Mouse (Mus musculus): ENCODE results near the gene Tle4. TPM values are rescaled to one million over a fixed set of nuclear protein-coding genes. Genes with fewer than 3 reads are reported as not detected.

Gene Tle4
- polyA plus RNA-seq, 1 experiment from 2014 or later, result 13.0 TPM

DNA sequence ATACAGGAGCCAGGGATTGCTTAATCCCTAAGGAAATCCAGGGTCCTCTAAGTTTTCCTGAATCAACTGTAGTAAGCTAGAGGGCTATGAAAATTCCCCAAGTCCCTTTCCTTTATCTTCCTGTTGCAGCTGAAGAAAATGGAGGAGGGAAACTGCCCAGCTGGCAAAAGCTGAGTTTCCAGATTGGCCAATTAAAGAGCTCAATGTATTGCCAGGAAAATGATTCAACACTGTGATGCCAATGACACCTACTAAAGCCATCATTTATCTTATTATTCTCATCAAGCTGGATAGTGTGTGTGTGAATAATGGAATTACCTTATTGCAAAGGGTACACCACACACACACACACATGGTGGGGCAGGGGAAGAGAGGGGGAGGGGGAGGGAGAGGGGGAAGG is 22.0 kb upstream of the Tle4 start:
- H3K27ac ChIP-seq (ENCODE audit: low read depth, low read length), result no peak overlapping the region
- no peak for DNase-seq (ENCODE audit: low spot score)

DNA sequence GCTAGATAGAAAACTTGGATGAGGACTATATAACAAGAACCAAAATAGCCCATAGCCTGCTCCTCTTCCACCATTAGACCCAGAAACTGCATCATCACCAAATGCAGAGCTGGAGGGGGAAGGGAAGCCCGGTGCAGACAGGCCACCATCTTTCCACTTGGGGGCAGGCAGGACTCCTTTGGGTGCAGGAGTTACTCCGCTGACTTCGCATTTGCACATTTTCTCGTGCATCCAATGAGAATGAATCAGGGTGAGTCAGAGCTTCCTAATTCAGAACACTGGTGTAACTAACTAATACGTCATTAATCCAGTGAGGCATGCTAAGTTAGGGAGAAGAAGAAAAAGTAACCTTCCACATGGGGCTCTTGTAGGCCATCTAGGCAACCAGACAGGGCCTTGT is 17.0 kb upstream of the Tle4 start:
- no peak overlapping the region for H3K4me3 ChIP-seq (ENCODE audit: low read depth, low read length)
- H3K9me3 ChIP-seq (ENCODE audit: control insufficient read depth, low read length), result no peaks in the 10 kb centered on the region
- no peak overlapping the region for H3K9ac ChIP-seq (ENCODE audit: low read depth, low read length)
- no peak for DNase-seq (ENCODE audit: low spot score)
- 72% methylated on average over 5 of the region's 5 CpGs for WGBS
- no peak for ATAC-seq (replicated peaks; ENCODE audit: low FRiP score)
- H3K27me3 ChIP-seq (replicated peaks; ENCODE audit: control insufficient read depth, insufficient read depth, low read length), result no peaks in the 10 kb centered on the region
- no peaks in the 10 kb centered on the region; the same call in 1 of the 2 replicates for H3K4me1 ChIP-seq (replicated peaks; ENCODE audit: control insufficient read depth, insufficient read depth, low read length)
- no peak overlapping the region for H3K27ac ChIP-seq (ENCODE audit: low read depth, low read length)
- H3K4me2 ChIP-seq, result no peak overlapping the region
- H3K36me3 ChIP-seq (ENCODE audit: control insufficient read depth, insufficient read depth, low read length), result no peaks in the 10 kb centered on the region

More for the DNA sequence above, 22.0 kb upstream of the Tle4 start:
- no peaks in the 10 kb centered on the region for H3K4me1 ChIP-seq (replicated peaks; ENCODE audit: control insufficient read depth, insufficient read depth, low read length)
- H3K4me3 ChIP-seq (ENCODE audit: low read depth, low read length), result no peak overlapping the region
- H3K9me3 ChIP-seq (ENCODE audit: control insufficient read depth, low read length), result no peaks in the 10 kb centered on the region
- no peak for ATAC-seq (replicated peaks; ENCODE audit: low FRiP score)
- H3K27me3 ChIP-seq (replicated peaks; ENCODE audit: control insufficient read depth, insufficient read depth, low read length), result no peaks in the 10 kb centered on the region
- no peak overlapping the region for H3K4me2 ChIP-seq
- no peaks in the 10 kb centered on the region for H3K36me3 ChIP-seq (ENCODE audit: control insufficient read depth, insufficient read depth, low read length)
- no peak overlapping the region for H3K9ac ChIP-seq (ENCODE audit: low read depth, low read length)

DNA sequence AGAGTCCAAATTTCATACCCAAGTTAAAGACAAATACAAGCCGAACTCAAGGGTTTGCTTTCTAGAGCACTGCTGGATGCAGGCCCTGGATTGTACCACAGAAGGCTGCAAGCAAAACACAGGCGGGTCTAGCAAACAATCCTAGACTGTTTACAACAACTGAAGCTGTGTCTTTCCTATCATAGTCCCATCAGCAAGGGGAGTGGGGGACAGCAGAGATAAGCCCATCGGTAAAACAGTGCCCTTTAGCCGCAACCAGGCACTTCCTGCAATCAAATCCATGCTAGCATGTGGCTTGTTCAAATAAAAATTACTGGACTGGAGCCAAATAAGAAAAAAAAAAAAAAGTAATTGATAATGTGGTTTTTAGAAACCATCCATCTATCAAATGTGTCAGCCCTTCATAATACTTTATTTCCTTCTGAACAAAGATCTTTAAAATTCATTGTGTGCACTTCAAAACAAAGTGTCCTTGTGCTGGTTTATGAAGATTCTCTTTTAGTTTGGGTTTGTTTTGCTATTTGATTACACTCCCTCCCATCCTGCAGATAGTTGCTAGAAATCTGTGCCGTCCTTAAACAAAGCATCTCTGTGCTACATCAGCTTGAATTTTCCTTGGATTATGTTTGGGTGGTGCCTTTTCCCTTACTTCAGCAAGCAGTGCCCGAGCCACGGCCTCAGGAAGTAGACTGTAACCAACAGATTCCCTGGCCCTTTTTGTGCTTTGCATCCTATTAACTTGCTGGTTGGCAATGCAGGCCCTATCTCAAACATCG is 12.9 kb upstream of the Tle4 start:
- DNase-seq (ENCODE audit: low spot score) (no peak), ATAC-seq (replicated peaks; ENCODE audit: low FRiP score) (no peak)
- H3K4me2 ChIP-seq, result no peak overlapping the region
- 45% methylated on average over 8 of the region's 8 CpGs for WGBS
- no peak overlapping the region for H3K9ac ChIP-seq (ENCODE audit: low read depth, low read length)
- H3K9me3 ChIP-seq (ENCODE audit: control insufficient read depth, low read length), result no peaks in the 10 kb centered on the region
- H3K27ac ChIP-seq (ENCODE audit: low read depth, low read length), result no peak overlapping the region
- no peaks in the 10 kb centered on the region for H3K36me3 ChIP-seq (ENCODE audit: control insufficient read depth, insufficient read depth, low read length)
- no peaks in the 10 kb centered on the region for H3K27me3 ChIP-seq (replicated peaks; ENCODE audit: control insufficient read depth, insufficient read depth, low read length)
- H3K4me1 ChIP-seq (replicated peaks; ENCODE audit: control insufficient read depth, insufficient read depth, low read length), result no peaks in the 10 kb centered on the region; the same call in 1 of the 2 replicates
- H3K4me3 ChIP-seq (ENCODE audit: low read depth, low read length), result no peak overlapping the region

DNA sequence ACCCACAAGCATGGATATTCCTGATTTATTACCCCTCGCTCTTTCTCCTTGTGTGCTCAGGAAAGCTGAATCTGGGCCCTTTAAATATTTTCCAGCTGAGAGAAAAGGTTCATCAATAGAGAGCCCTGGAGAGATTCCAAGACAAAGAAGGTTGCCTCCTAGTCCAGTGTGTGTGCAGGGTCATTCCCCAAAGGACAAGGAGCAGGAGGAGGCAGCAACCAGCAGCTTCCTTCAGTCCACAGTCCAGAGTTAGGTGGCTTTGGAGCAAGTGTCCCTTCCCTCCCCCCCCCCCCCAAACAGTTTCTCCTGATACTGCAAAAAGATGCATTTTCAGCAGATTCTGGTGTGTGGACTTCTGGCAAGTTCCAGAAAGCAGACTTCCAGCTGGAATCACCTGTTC is 3.0 kb upstream of the Tle4 start:
- Histone ChIP-seq H3K36me3 (ENCODE audit: control insufficient read depth, insufficient read depth, low read length) (no peaks in the 10 kb centered on the region), H3K4me1 (replicated peaks; ENCODE audit: control insufficient read depth, insufficient read depth, low read length) (peaks cover 6% of the 10 kb centered on the region), H3K4me2 (no peak overlapping the region), H3K27me3 (replicated peaks; ENCODE audit: control insufficient read depth, insufficient read depth, low read length) (no peaks in the 10 kb centered on the region), H3K9ac (ENCODE audit: low read depth, low read length) (no peak overlapping the region), H3K9me3 (ENCODE audit: control insufficient read depth, low read length) (no peaks in the 10 kb centered on the region), H3K4me3 (ENCODE audit: low read depth, low read length) (no peak overlapping the region), H3K27ac (ENCODE audit: low read depth, low read length) (no peak overlapping the region)
- 87% methylated on average over 1 of the region's 1 CpGs for WGBS
- DNase-seq (ENCODE audit: low spot score) (no peak), ATAC-seq (replicated peaks; ENCODE audit: low FRiP score) (no peak)

DNA sequence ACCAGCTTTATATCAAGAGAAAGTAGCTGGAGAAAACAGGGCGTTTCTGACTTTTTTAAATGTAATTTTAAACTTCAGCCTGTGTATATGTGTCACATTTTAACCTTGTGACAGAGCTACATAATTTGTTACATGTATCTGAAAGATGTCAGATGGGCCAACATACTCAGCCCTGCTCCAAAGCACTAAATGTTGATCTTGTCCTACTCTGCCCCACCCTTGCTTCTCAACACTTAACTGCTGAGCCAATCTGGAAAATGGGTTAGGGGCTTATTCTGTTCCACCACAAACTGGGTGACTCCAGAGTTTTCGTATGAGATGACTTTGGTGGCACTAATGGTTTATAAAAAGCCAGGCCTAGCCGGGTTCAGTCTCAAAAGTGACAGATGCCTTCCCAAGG is 2.5 kb upstream of the Tle4 start:
- no peak for DNase-seq (ENCODE audit: low spot score)
- Histone ChIP-seq H3K9me3 (ENCODE audit: control insufficient read depth, low read length) (no peaks in the 10 kb centered on the region), H3K9ac (ENCODE audit: low read depth, low read length) (no peak overlapping the region), H3K27ac (ENCODE audit: low read depth, low read length) (no peak overlapping the region), H3K4me3 (ENCODE audit: low read depth, low read length) (no peak overlapping the region), H3K36me3 (ENCODE audit: control insufficient read depth, insufficient read depth, low read length) (no peaks in the 10 kb centered on the region), H3K4me1 (replicated peaks; ENCODE audit: control insufficient read depth, insufficient read depth, low read length) (peaks cover 6% of the 10 kb centered on the region), H3K27me3 (replicated peaks; ENCODE audit: control insufficient read depth, insufficient read depth, low read length) (no peaks in the 10 kb centered on the region), H3K4me2 (no peak overlapping the region)
- 80% methylated on average over 3 of the region's 3 CpGs for WGBS
- no peak for ATAC-seq (replicated peaks; ENCODE audit: low FRiP score)

DNA sequence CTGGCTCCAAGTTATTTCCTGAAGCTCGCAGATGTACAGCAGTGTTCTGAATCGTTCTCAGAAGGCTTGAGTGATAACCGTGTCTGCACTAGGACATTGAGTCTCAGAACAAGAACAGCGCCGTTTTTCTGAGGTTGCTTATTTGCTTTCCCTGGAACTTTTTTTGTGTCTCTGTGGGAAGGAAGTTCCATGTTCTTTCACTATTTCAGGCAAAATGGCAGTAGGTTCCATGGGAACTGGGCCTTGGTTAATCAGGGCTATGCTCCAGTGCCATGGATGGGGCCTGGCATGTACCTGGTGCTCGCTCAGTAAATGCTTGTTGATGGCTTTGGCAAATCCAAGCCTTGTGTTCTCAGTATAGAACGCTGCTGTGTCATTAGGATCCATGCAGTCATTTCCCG is 2.0 kb upstream of the Tle4 start:
- ATAC-seq (replicated peaks; ENCODE audit: low FRiP score) (no peak), DNase-seq (ENCODE audit: low spot score) (no peak)
- 34% methylated on average over 8 of the region's 8 CpGs for WGBS
- Histone ChIP-seq H3K4me2 (peak overlapping the region; percentile 25), H3K4me3 (ENCODE audit: low read depth, low read length) (no peak overlapping the region), H3K36me3 (ENCODE audit: control insufficient read depth, insufficient read depth, low read length) (no peaks in the 10 kb centered on the region), H3K27ac (ENCODE audit: low read depth, low read length) (no peak overlapping the region), H3K4me1 (replicated peaks; ENCODE audit: control insufficient read depth, insufficient read depth, low read length) (peaks cover 6% of the 10 kb centered on the region), H3K27me3 (replicated peaks; ENCODE audit: control insufficient read depth, insufficient read depth, low read length) (no peaks in the 10 kb centered on the region), H3K9ac (ENCODE audit: low read depth, low read length) (no peak overlapping the region), H3K9me3 (ENCODE audit: control insufficient read depth, low read length) (no peaks in the 10 kb centered on the region)

DNA sequence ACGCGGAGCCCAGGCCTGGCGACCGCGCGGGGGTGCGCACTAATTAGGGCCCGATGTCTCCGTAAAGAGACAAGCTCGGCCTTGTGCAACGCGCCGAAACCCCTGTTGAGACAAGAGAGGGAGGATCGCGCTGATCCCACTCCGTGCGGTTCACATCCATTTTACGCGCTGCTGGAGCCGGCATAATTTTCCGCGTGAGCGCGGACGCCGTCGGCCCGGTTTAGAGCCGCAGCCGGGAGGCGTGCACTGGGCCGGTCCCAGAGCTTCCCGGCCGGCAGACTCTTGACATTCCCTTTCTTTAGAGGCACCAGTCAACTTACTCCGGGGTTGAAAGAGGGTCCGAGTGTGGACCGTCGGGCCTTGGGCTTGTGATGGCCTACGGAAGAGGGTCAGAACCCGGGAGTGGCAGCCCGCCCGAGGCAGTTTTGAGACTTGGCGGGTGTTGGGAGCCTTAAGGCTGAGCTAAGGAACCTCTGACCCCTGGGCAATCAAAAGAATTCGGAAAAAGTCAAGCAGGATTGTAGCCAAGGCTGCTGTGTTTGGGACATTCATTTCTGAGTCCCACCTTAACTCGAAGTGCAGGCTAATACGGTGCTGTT is 938 bp upstream of the Tle4 start:
- WGBS, result under 1% methylated on average over 46 of the region's 46 CpGs
- no peak for DNase-seq (ENCODE audit: low spot score)
- Histone ChIP-seq H3K9ac (ENCODE audit: low read depth, low read length) (peak overlapping the region; percentile 68), H3K27me3 (replicated peaks; ENCODE audit: control insufficient read depth, insufficient read depth, low read length) (no peaks in the 10 kb centered on the region), H3K4me1 (replicated peaks; ENCODE audit: control insufficient read depth, insufficient read depth, low read length) (peaks cover 6% of the 10 kb centered on the region), H3K4me3 (ENCODE audit: low read depth, low read length) (peak overlapping the region; percentile 56), H3K4me2 (peak overlapping the region; percentile 79), H3K9me3 (ENCODE audit: control insufficient read depth, low read length) (no peaks in the 10 kb centered on the region), H3K36me3 (ENCODE audit: control insufficient read depth, insufficient read depth, low read length) (no peaks in the 10 kb centered on the region), H3K27ac (ENCODE audit: low read depth, low read length) (peak overlapping the region; percentile 65)
- peak; percentile 34 for ATAC-seq (replicated peaks; ENCODE audit: low FRiP score)

DNA sequence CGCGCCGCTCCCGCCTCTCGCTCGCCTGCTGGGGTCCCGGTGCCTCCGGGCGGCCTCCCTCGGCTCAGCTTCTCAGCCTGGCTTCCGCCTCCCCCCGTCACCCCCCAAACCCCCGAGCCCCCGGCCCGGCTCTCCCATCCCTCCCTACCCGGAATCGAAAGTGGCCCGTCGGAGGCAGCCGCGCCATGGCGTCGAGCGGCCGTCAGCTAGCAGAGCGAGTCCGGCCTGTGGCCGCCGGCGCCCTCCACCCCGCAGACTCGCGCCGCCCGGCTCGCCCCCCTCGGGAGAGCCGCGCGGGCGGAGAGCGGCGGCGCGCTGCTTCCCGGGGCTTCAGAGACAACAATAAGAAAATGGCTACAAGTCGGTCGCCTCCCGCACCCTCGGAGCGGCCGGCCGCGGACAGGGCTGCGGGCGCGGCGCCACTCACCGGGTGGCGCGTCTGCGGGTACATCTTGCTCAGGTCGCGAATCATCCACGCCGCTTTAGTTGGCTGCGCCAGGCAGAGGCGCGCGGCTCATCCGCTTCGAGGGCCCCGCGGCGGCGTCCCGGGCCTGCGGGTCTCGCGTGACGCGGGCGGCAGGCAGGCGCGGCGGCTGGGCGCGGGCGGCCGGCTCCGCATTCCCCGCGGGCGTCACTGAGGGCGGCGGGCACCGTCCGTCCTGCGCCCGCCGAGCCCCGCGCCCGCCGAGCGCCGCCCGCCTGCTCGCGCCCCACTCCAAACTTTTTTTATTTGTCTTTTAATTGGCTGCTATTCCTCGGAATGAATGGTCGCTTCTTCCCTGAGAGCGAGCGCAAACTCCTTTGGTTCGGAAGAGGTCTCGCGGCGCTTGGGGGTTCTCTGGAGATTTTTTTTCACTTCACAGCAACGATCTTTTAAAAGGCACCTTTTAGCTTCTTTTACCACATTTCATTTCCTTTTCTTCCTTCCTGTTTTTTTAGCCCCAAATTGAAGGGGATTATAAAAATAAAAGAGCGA is 622 bp downstream of the Tle4 start:
- ATAC-seq (replicated peaks; ENCODE audit: low FRiP score) (no peak), DNase-seq (ENCODE audit: low spot score) (peak; percentile 71)
- under 1% methylated on average over 110 of the region's 120 CpGs for WGBS
- H3K27me3 ChIP-seq (replicated peaks; ENCODE audit: control insufficient read depth, insufficient read depth, low read length), result no peaks in the 10 kb centered on the region
- H3K9ac ChIP-seq (ENCODE audit: low read depth, low read length), result peak overlapping the region; percentile 96
- peak overlapping the region; percentile 81 for H3K4me3 ChIP-seq (ENCODE audit: low read depth, low read length)
- H3K4me2 ChIP-seq, result peak overlapping the region; percentile 75
- H3K27ac ChIP-seq (ENCODE audit: low read depth, low read length), result peak overlapping the region; percentile 91
- no peaks in the 10 kb centered on the region for H3K9me3 ChIP-seq (ENCODE audit: control insufficient read depth, low read length)
- peaks cover 6% of the 10 kb centered on the region for H3K4me1 ChIP-seq (replicated peaks; ENCODE audit: control insufficient read depth, insufficient read depth, low read length)
- no peaks in the 10 kb centered on the region for H3K36me3 ChIP-seq (ENCODE audit: control insufficient read depth, insufficient read depth, low read length)
